Mouse (Mus musculus) thymus, adult 2 months (tissue): ENCODE results near the gene Phf21a. TPM values are rescaled to one million over a fixed set of nuclear protein-coding genes. Genes with fewer than 3 reads are reported as not detected.
"Not testable (repeated sequence)": the region's sequence is repeated elsewhere in the genome, so short reads cannot be mapped to it uniquely, and the experiment has no call there.

Experiments used
- DNase-seq: peaks from one replicate; pipeline ENCODE4 v3.0.0; 2021
- H3K27ac ChIP-seq: fragments of 200-500 bp; 2 replicates; pipeline ENCODE4 v1.5.1; 2012; ENCODE audit warnings: low read length, control low read depth; ENCODE audit not compliant: control insufficient read depth, insufficient read depth
- H3K27me3 ChIP-seq: fragments of 200-500 bp; 2 replicates; pipeline ENCODE4 v1.6.1; 2012; ENCODE audit warnings: mild to moderate bottlenecking, low read length, moderate library complexity, mixed read lengths; ENCODE audit not compliant: control insufficient read depth, insufficient read depth
- H3K36me3 ChIP-seq: fragments of 200-500 bp; 2 replicates; pipeline ENCODE4 v1.6.1; 2012; ENCODE audit warnings: mild to moderate bottlenecking, low read length, moderate library complexity; ENCODE audit not compliant: control insufficient read depth, insufficient read depth
- H3K4me1 ChIP-seq: fragments of 200-500 bp; replicated peaks from 2 replicates; pipeline ENCODE4 v1.6.1; 2012; ENCODE audit warnings: low read length; ENCODE audit not compliant: control insufficient read depth, insufficient read depth
- H3K4me3 ChIP-seq: fragments of 200-500 bp; 2 replicates; pipeline ENCODE4 v1.5.1; 2012; ENCODE audit warnings: mild to moderate bottlenecking, low read length, control low read depth, moderate library complexity; ENCODE audit not compliant: control insufficient read depth, insufficient read depth
- CTCF ChIP-seq: fragments of 200-500 bp; IDR thresholded peaks from 2 replicates; pipeline ENCODE4 v1.5.1; 2012; ENCODE audit warnings: mild to moderate bottlenecking, control low read depth, low read length, moderate library complexity, borderline replicate concordance; ENCODE audit not compliant: control insufficient read depth, poor library complexity, insufficient read depth; ENCODE audit errors: extremely low read depth
- POLR2A ChIP-seq: fragments of 200-500 bp; IDR thresholded peaks from 2 replicates; pipeline ENCODE4 v1.6.1; 2012; ENCODE audit warnings: mild to moderate bottlenecking, low read length, control low read depth, moderate library complexity; ENCODE audit not compliant: control insufficient read depth, poor library complexity, insufficient read depth; ENCODE audit errors: extremely low read depth
- WGBS: fragments of 180-500 bp; shearing (Covaris S2); methylation state at CpG from one replicate; pipeline ENCODE4 v1.1.7; 2018; 5-methylcytosine and 5-hydroxymethylcytosine counted together
- polyA plus RNA-seq: library from polyadenylated mRNA; depleted of rRNA; stranded (reverse); fragments of >200 nt; gene quantifications from 2 replicates; pipeline ENCODE4 v1.2.3, GENCODE M21; 2012

The Phf21a gene
- polyA plus RNA-seq, 1 experiment, result 81.6 TPM

DNA sequence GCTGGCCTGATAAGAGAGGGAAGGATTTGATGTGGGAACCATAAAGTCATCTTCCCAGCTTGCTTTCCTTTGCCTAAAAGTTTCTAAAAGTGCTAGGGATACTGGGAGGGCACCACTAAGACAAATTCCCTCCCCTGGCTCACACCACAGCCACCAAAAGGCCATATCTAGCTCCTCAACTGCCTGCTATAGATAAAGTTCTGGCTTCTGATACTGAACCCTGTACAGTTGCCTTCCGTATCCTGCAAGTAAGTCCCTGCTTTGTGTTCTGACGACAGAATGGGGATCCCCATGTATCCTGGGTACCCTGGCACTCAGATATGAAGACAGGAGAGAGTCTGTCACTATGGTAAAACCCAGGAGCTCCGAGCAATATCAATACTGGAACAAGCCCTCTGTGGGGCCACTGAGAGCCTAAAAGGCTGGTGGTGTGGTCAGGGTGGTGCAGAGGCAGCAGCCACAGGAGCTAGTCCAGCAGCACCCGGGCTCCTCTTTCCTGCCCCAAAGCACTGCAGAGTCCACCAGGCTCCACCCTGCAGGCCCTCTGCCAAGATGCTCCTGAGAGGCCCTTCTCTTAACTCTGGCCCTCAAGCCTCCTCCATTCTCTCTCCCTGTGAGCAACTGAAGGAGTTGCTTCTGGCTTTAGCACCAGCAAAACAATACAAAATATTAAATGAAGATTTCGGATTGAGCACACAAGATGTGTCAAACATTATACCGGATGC lies 297.5 kb downstream of the Phf21a start:
- no peak for DNase-seq
- peaks cover 7% of the 10 kb centered on the region; the same call in 1 of the 2 replicates for H3K27me3 ChIP-seq
- 78% methylated on average over 6 of the region's 6 CpGs for WGBS
- H3K36me3 ChIP-seq, result no peaks in the 10 kb centered on the region
- H3K27ac ChIP-seq, result no peak overlapping the region
- TF ChIP-seq CTCF (no peak), POLR2A (no peak)
- no peak overlapping the region for H3K4me3 ChIP-seq
- H3K4me1 ChIP-seq, result peaks cover 12% of the 10 kb centered on the region

GRCm38 (mm10) chr2:92391116-92391515 lies 298.2 kb downstream of the Phf21a start:
- Histone ChIP-seq H3K27ac (no peak overlapping the region), H3K4me3 (no peak overlapping the region), H3K4me1 (peaks cover 12% of the 10 kb centered on the region), H3K27me3 (peaks cover 7% of the 10 kb centered on the region; the same call in 1 of the 2 replicates), H3K36me3 (no peaks in the 10 kb centered on the region)
- no peak for DNase-seq
- 95% methylated on average over 8 of the region's 8 CpGs for WGBS
- TF ChIP-seq POLR2A (no peak), CTCF (no peak)

GRCm38 (mm10) chr2:92391703-92392317 lies 298.9 kb downstream of the Phf21a start:
- no peak for DNase-seq
- Histone ChIP-seq H3K4me3 (no peak overlapping the region), H3K36me3 (no peaks in the 10 kb centered on the region), H3K27ac (no peak overlapping the region), H3K4me1 (peaks cover 12% of the 10 kb centered on the region), H3K27me3 (peaks cover 7% of the 10 kb centered on the region; the same call in 1 of the 2 replicates)
- TF ChIP-seq POLR2A (no peak), CTCF (no peak)
- WGBS, result 64% methylated on average over 11 of the region's 11 CpGs

DNA sequence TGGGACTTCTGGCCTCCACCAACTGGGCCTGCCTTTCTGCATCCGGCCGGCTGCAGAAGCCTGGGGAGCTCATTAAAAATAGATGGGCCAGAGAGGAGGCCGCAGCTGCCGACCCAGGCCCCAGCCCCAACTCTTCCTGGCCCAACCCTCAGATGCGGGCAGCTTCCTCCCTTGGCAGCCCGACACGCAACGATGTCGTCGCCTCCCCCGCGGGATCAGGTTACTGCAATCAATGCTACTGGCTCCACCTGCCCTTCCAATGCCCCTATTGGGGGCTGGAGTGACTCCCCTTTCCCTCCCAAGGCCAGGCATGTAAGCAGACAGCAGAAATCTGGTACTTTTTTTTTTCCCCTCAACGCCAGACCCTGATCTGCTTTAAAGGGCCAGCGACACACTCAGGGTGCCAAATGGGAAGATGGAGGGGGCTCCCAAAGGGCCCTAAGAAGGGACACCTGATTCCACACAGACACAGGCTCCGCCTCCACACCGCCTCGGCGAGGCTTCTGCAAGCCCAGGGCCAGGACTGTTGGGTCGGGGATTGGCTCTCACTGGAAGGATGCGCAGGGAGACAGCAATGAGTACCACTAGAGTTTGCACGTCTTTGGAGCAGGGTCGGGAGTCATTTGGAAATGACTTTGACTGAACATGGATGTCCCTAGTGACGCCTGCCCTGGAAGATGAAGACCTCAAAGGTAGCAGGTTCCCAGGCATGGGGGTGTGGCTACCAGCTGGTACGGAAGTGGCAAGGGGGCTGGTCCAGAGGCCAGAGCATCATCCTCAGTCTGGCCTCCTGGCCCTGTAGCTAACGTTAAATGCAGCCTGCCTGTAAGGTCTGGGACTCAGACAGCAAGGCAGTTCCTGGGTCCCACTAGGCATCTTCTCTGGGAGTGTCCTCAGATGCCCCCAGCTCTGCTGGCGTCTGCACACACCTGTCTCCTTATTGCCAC lies 299.7 kb downstream of the Phf21a start:
- Histone ChIP-seq H3K4me3 (no peak overlapping the region), H3K36me3 (no peaks in the 10 kb centered on the region), H3K27ac (no peak overlapping the region), H3K27me3 (peaks cover 7% of the 10 kb centered on the region; the same call in 1 of the 2 replicates), H3K4me1 (peaks cover 12% of the 10 kb centered on the region)
- WGBS, result 13% methylated on average over 26 of the region's 26 CpGs
- no peak for TF ChIP-seq POLR2A
- no peak for TF ChIP-seq CTCF
- no peak for DNase-seq

DNA sequence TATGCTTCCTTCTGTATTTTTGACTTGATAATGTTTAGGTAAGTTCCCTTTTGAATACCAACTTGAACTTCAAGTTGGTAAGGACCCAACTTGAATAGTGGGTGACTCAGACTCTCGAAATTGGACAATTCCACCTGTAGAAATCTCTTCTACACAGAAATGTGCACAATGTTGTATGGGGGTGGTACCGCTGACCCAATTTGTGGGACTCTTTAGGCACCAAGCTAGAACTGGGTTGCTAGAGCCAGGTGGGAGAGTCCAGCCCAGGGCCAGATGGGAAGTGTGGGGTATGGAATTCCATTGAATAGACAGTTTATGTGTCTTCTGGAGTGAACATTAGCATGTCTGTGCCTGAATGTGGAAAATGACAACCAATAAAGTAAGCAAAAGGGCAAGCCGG lies 302.6 kb downstream of the Phf21a start:
- peaks cover 1% of the 10 kb centered on the region for H3K27me3 ChIP-seq
- WGBS, result 86% methylated on average over 3 of the region's 3 CpGs

GRCm38 (mm10) chr2:92397436-92397835 lies 304.5 kb downstream of the Phf21a start:
- no peak for DNase-seq
- WGBS, result 92% methylated on average over 1 of the region's 1 CpGs
- TF ChIP-seq CTCF, result no peak
- no peak for TF ChIP-seq POLR2A

More for the DNA sequence above, 302.6 kb downstream of the Phf21a start:
- H3K4me1 ChIP-seq, result no peaks in the 10 kb centered on the region; the same call in 1 of the 2 replicates
- no peak for DNase-seq
- no peak overlapping the region for H3K4me3 ChIP-seq
- TF ChIP-seq POLR2A (no peak), CTCF (no peak)
- H3K36me3 ChIP-seq, result no peaks in the 10 kb centered on the region
- no peak overlapping the region for H3K27ac ChIP-seq

DNA sequence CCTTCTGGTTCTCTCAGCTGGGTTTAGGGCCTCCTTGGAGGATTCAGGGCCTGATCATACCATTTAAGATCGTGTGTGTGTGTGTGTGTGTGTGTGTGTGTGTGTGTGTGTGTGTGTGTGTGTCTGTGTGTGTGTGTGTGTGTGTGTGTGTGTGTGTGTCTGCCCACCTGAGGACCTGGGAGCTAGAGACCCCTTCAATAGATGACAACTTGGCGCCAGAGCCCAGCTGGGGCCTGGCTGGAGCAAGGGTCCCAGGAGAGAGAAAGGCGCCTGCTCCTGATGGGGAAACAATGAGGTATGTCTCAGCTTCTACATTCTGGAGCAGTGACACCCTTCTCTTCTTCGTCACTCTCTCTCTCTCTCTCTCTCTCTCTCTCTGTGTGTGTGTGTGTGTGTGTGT lies 307.0 kb downstream of the Phf21a start:
- H3K27me3 ChIP-seq, H3K27ac ChIP-seq, DNase-seq, H3K4me3 ChIP-seq, H3K36me3 ChIP-seq, H3K4me1 ChIP-seq: not testable (repeated sequence)
- 81% methylated on average over 4 of the region's 4 CpGs for WGBS

More at GRCm38 (mm10) chr2:92397436-92397835, 304.5 kb downstream of the Phf21a start:
- Histone ChIP-seq H3K27ac (no peak overlapping the region), H3K4me3 (no peak overlapping the region), H3K4me1 (peaks cover 5% of the 10 kb centered on the region; the same call in 1 of the 2 replicates), H3K27me3 (peaks cover 5% of the 10 kb centered on the region), H3K36me3 (no peaks in the 10 kb centered on the region)
